Mouse (Mus musculus) frontal cortex, postnatal 14 days (tissue): ENCODE data around the gene 1700030J22Rik.
A peak's percentile ranks its signal among the peaks of the same experiment; 100 is the strongest.

Experiments used
- DNase-seq, 2 experiments: peaks; one replicate each; pipeline ENCODE4 v3.0.0; 2022; ENCODE audit warnings: low spot score in 2 of 2

1700030J22Rik gene

GRCm38 (mm10) chr8:116951778-116952177 lies 27.0 kb downstream of the 1700030J22Rik start:
- DNase-seq: no peak

GRCm38 (mm10) chr8:116951369-116951768 lies 27.4 kb downstream of the 1700030J22Rik start:
- DNase-seq: no peak

GRCm38 (mm10) chr8:116947589-116947988 lies 31.2 kb downstream of the 1700030J22Rik start:
- DNase-seq: no peak

- no peak for DNase-seq
Observed at GRCm38 (mm10) chr8:116946851-116947250, 31.9 kb downstream of the 1700030J22Rik start.

- DNase-seq: peak; percentile 37 to 42
Observed at GRCm38 (mm10) chr8:116946268-116946838, 32.4 kb downstream of the 1700030J22Rik start.

- no peak for DNase-seq
Observed at GRCm38 (mm10) chr8:116945169-116945910, 33.4 kb downstream of the 1700030J22Rik start.

- DNase-seq: no peak
Observed at GRCm38 (mm10) chr8:116944385-116944696, 34.4 kb downstream of the 1700030J22Rik start.

GRCm38 (mm10) chr8:116943555-116944384 lies 35.0 kb downstream of the 1700030J22Rik start:
- DNase-seq: peak; percentile 21 to 24

GRCm38 (mm10) chr8:116943161-116943554 lies 35.6 kb downstream of the 1700030J22Rik start, which contains the start of gene Atmin:
TSS of gene Atmin (plus strand) at chr8:116943393.
- DNase-seq: peak; percentile 59 to 77

- no peak for DNase-seq
Observed at GRCm38 (mm10) chr8:116942284-116943058, 36.3 kb downstream of the 1700030J22Rik start.

- no peak for DNase-seq
Observed at GRCm38 (mm10) chr8:116935506-116935905, 43.3 kb downstream of the 1700030J22Rik start.

- DNase-seq: no peak
Observed at GRCm38 (mm10) chr8:116934976-116935375, 43.8 kb downstream of the 1700030J22Rik start.

- DNase-seq: no peak
Observed at GRCm38 (mm10) chr8:116928588-116928987, 50.2 kb downstream of the 1700030J22Rik start.

GRCm38 (mm10) chr8:116927880-116928279 lies 50.9 kb downstream of the 1700030J22Rik start:
- DNase-seq: no peak

GRCm38 (mm10) chr8:116923526-116923925 lies 55.2 kb downstream of the 1700030J22Rik start:
- no peak for DNase-seq

- no peak for DNase-seq
Observed at GRCm38 (mm10) chr8:116922060-116922757, 56.5 kb downstream of the 1700030J22Rik start.

GRCm38 (mm10) chr8:116921337-116922059 lies 57.3 kb downstream of the 1700030J22Rik start, which contains the start of the genes Cmc2 and Cenpn:
TSS of gene Cmc2 (minus strand) at chr8:116921455.
TSS of gene Cenpn (plus strand) at chr8:116921730.
- peak; percentile 82 to 87 for DNase-seq

GRCm38 (mm10) chr8:116921005-116921336 lies 57.8 kb downstream of the 1700030J22Rik start:
- DNase-seq: no peak
